Mouse (Mus musculus): Measurements from ENCODE around the gene Hist1h2af.

GRCm38 (mm10) chr13:23551931-23552914 lies 18.5 kb downstream of the Hist1h2af start:
- no peak for TF ChIP-seq CTCF (IDR thresholded peaks at IDR 0.05; ENCODE audit: low read depth, low read length)
- no peak for TF ChIP-seq TAL1 (conservative IDR thresholded peaks at IDR 0.05; ENCODE audit: low read depth, low read length)
- no peak for TF ChIP-seq GATA1 (IDR thresholded peaks at IDR 0.05; ENCODE audit: borderline replicate concordance, low read length)
- no peak for TF ChIP-seq POLR2AphosphoS5 (IDR thresholded peaks at IDR 0.05; ENCODE audit: insufficient replicate concordance, low read depth, low read length)
- TF ChIP-seq GATA2 (IDR thresholded peaks at IDR 0.05; ENCODE audit: borderline replicate concordance, low read depth, low read length), result no peak

Measured in G1E (cell line).